Mouse (Mus musculus) neural tube, embryonic 14.5 days (tissue): ENCODE data around the gene Asrgl1. TPM values are rescaled to one million over a fixed set of nuclear protein-coding genes. Genes with fewer than 3 reads are reported as not detected.
A peak's percentile ranks its signal among the peaks of the same experiment; 100 is the strongest.

ENCODE experiments used
- ATAC-seq: fragments of 200-750 bp; cut with Nextera tagmentation; 2 replicates; pipeline ENCODE4 v1.8.0; 2017; ENCODE audit warnings: low read depth, mild to moderate bottlenecking, moderate TSS enrichment, moderate library complexity
- H3K27ac ChIP-seq: fragments of 300-500 bp; sonication (generic); 2 replicates; pipeline ENCODE4 v1.5.1; 2014; ENCODE audit warnings: low read depth, mild to moderate bottlenecking, control low read depth, low read length, moderate library complexity, mixed read lengths
- H3K27me3 ChIP-seq: fragments of 300-500 bp; sonication (generic); 2 replicates; pipeline ENCODE4 v1.6.1; 2014; ENCODE audit warnings: low read length; ENCODE audit not compliant: control insufficient read depth, insufficient read depth
- H3K36me3 ChIP-seq: fragments of 300-500 bp; sonication (generic); 2 replicates; pipeline ENCODE4 v1.6.1; 2014; ENCODE audit warnings: low read length, mixed read lengths; ENCODE audit not compliant: control insufficient read depth, insufficient read depth
- H3K4me1 ChIP-seq: fragments of 300-500 bp; sonication (generic); 2 replicates; pipeline ENCODE4 v1.6.1; 2014; ENCODE audit warnings: low read length; ENCODE audit not compliant: control insufficient read depth, insufficient read depth
- H3K4me2 ChIP-seq: fragments of 300-500 bp; sonication (generic); 2 replicates; pipeline ENCODE4 v1.6.1; 2014; ENCODE audit warnings: mild to moderate bottlenecking, low read depth, low read length, control low read depth
- H3K4me3 ChIP-seq: fragments of 300-500 bp; sonication (generic); 2 replicates; pipeline ENCODE4 v1.5.1; 2014; ENCODE audit warnings: low read depth, low read length, control low read depth, mixed read lengths
- H3K9ac ChIP-seq: fragments of 300-500 bp; sonication (generic); replicated peaks from 2 replicates; pipeline ENCODE4 v1.6.1; 2014; ENCODE audit warnings: low read depth, mild to moderate bottlenecking, control low read depth, low read length, mixed read lengths
- H3K9me3 ChIP-seq: fragments of 300-500 bp; sonication (generic); 2 replicates; pipeline ENCODE4 v1.6.1; 2016; ENCODE audit warnings: low read length; ENCODE audit not compliant: control insufficient read depth
- WGBS: fragments of 180-500 bp; shearing (Covaris S2); extraction: QIAGEN DNeasy Blood & Tissue Kit; methylation state at CpG from one replicate; pipeline ENCODE4 v1.1.7; 2014; 5-methylcytosine and 5-hydroxymethylcytosine counted together
- polyA plus RNA-seq: library from polyadenylated mRNA; unstranded; fragments of >200 nt; fragmentation: Nextera tagmentation; extraction: Ambion mirVana; gene quantifications from 2 replicates; pipeline ENCODE4 v1.2.1, GENCODE M21; 2014

Gene Asrgl1
- polyA plus RNA-seq, 1 experiment from 2014 or later: 31.3 TPM

GRCm38 (mm10) chr19:9076982-9077660, 58.3 kb downstream of the Asrgl1 start:
- 83% methylated on average over 4 of the region's 4 CpGs for WGBS
- Histone ChIP-seq H3K27me3 (no peaks in the 10 kb centered on the region), H3K4me2 (no peak overlapping the region), H3K9ac (no peak overlapping the region), H3K27ac (no peak overlapping the region), H3K4me3 (no peak overlapping the region), H3K4me1 (no peaks in the 10 kb centered on the region), H3K36me3 (no peaks in the 10 kb centered on the region), H3K9me3 (no peaks in the 10 kb centered on the region)
- ATAC-seq: no peak

DNA sequence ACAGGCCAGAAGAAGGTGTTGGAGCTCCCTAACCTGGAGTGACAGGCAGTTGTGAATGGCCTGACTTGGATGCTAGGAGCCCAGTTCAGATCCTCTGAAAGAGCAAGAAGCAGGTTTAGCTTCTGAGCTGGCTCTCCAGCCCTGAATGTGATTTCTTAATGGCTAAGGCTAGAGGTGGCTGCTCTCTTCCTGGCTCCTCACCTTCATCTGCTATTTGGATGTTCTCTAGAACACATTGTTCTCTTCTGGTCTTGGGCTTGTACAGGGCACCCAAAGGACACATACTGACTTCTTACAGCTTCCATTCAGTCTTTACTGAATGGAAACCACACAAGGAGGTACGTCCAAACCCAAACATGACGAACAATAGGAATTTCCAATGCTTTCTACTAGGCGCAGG, 59.4 kb downstream of the Asrgl1 start:
- H3K9me3 ChIP-seq: no peaks in the 10 kb centered on the region
- WGBS: 88% methylated on average over 3 of the region's 3 CpGs
- no peaks in the 10 kb centered on the region for H3K27me3 ChIP-seq
- no peak overlapping the region for H3K9ac ChIP-seq
- ATAC-seq: no peak
- H3K4me1 ChIP-seq: no peaks in the 10 kb centered on the region
- H3K4me3 ChIP-seq: no peak overlapping the region
- no peak overlapping the region for H3K27ac ChIP-seq
- no peaks in the 10 kb centered on the region for H3K36me3 ChIP-seq
- H3K4me2 ChIP-seq: no peak overlapping the region

- H3K4me3 ChIP-seq: no peak overlapping the region
- H3K27me3 ChIP-seq: no peaks in the 10 kb centered on the region
- H3K9ac ChIP-seq: no peak overlapping the region
- no peak overlapping the region for H3K27ac ChIP-seq
- no peaks in the 10 kb centered on the region for H3K4me1 ChIP-seq
- ATAC-seq: no peak
- H3K9me3 ChIP-seq: no peaks in the 10 kb centered on the region
- WGBS: 82% methylated on average over 2 of the region's 2 CpGs
- H3K4me2 ChIP-seq: no peak overlapping the region
- no peaks in the 10 kb centered on the region for H3K36me3 ChIP-seq
Observed at GRCm38 (mm10) chr19:9075558-9075957, 59.9 kb downstream of the Asrgl1 start.

DNA sequence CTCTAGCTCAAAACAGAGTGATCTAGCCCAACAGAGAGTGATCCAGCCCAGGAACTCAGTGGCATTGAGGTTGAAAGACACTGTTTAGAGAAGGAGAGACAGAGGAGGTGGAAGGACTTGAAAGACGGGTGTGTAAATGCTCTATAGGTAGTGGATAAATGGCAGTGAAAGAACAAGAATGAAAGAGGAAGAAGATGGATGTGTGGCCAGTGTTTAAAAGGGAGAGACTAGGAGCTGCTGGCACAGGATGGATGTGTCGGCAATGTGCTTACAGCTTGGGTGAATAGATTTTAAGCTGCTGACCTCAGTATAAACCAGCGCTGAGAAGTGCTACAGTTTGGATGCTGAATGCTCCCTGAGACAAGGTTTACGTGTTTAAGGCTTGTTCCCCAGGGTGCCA, 61.0 kb downstream of the Asrgl1 start:
- H3K9ac ChIP-seq: no peak overlapping the region
- WGBS: 52% methylated on average over 4 of the region's 4 CpGs

DNA sequence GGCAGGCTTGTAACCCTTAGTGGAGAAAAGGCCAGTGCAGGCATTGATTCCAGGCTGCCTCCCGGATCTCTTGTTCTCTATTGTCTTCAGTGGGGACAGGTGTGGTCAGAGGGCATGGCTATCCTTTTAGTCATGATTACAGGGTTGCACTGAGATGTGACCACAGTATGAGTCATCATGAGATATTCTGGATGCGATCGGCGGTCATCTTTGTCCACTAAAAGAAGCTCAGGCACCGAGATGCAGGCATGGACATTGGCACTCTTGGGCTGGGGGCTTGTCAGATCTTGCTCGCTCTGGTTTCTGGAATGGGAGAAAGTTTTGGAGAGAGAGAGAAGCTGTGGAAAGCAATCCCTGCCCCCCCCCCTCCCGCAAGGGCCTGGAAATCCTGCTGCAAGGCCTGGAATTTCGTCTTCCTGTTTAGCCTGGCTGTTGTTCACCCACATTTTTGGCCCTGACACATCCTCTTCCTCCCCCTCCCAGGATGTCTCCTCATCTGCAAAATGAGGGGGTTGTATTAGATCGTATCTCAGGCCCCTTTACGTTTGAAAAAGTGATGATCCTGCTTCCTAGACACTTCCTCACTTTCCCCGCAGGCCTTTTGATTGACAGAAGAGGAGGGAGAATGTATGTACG, 61.5 kb downstream of the Asrgl1 start:
- ATAC-seq: no peak
- H3K27me3 ChIP-seq: no peaks in the 10 kb centered on the region
- H3K4me3 ChIP-seq: no peak overlapping the region
- 0 out of 2 replicates have a peak, but pooled peaks cover 3% of the 10 kb centered on the region for H3K4me1 ChIP-seq
- H3K36me3 ChIP-seq: no peaks in the 10 kb centered on the region
- WGBS: 79% methylated on average over 12 of the region's 12 CpGs
- H3K9ac ChIP-seq: no peak overlapping the region
- H3K27ac ChIP-seq: no peak overlapping the region
- no peaks in the 10 kb centered on the region for H3K9me3 ChIP-seq
- no peak overlapping the region for H3K4me2 ChIP-seq

More for the DNA sequence above, 61.0 kb downstream of the Asrgl1 start:
- no peak overlapping the region for H3K4me2 ChIP-seq
- H3K27me3 ChIP-seq: no peaks in the 10 kb centered on the region
- H3K36me3 ChIP-seq: no peaks in the 10 kb centered on the region
- H3K27ac ChIP-seq: no peak overlapping the region
- no peak overlapping the region for H3K4me3 ChIP-seq
- ATAC-seq: no peak
- H3K9me3 ChIP-seq: no peaks in the 10 kb centered on the region
- 0 out of 2 replicates have a peak, but pooled peaks cover 3% of the 10 kb centered on the region for H3K4me1 ChIP-seq

- no peaks in the 10 kb centered on the region for H3K36me3 ChIP-seq
- no peak for ATAC-seq
- no peaks in the 10 kb centered on the region for H3K9me3 ChIP-seq
- no peak overlapping the region for H3K4me2 ChIP-seq
- 0 out of 2 replicates have a peak, but pooled peaks cover 3% of the 10 kb centered on the region for H3K4me1 ChIP-seq
- H3K4me3 ChIP-seq: no peak overlapping the region
- H3K27ac ChIP-seq: no peak overlapping the region
- no peak overlapping the region for H3K9ac ChIP-seq
- WGBS: 80% methylated on average over 2 of the region's 2 CpGs
- H3K27me3 ChIP-seq: no peaks in the 10 kb centered on the region
Observed at GRCm38 (mm10) chr19:9072157-9072530, 63.3 kb downstream of the Asrgl1 start.

GRCm38 (mm10) chr19:9071456-9072156, 63.8 kb downstream of the Asrgl1 start:
- 48% methylated on average over 7 of the region's 7 CpGs for WGBS
- Histone ChIP-seq H3K27ac (peak overlapping the region; percentile 55; the same call in 1 of the 2 replicates), H3K9ac (no peak overlapping the region), H3K4me1 (0 out of 2 replicates have a peak, but pooled peaks cover 3% of the 10 kb centered on the region), H3K36me3 (no peaks in the 10 kb centered on the region), H3K4me2 (no peak overlapping the region), H3K4me3 (no peak overlapping the region), H3K27me3 (no peaks in the 10 kb centered on the region), H3K9me3 (no peaks in the 10 kb centered on the region)
- peak; percentile 74; the same call in 1 of the 2 replicates for ATAC-seq

- H3K27ac ChIP-seq: 0 out of 2 replicates have a peak overlapping the region, but pooled peaks have one; percentile 28
Observed at GRCm38 (mm10) chr19:9070316-9070715, 65.1 kb downstream of the Asrgl1 start.

More at GRCm38 (mm10) chr19:9070316-9070715, 65.1 kb downstream of the Asrgl1 start:
- no peak for ATAC-seq
- Histone ChIP-seq H3K9me3 (no peaks in the 10 kb centered on the region), H3K4me1 (peaks cover 11% of the 10 kb centered on the region; the same call in 1 of the 2 replicates), H3K4me3 (no peak overlapping the region), H3K4me2 (no peak overlapping the region), H3K36me3 (no peaks in the 10 kb centered on the region), H3K27me3 (no peaks in the 10 kb centered on the region), H3K9ac (no peak overlapping the region)
- 83% methylated on average over 2 of the region's 2 CpGs for WGBS
